Mouse (Mus musculus) heart, postnatal 10 days (tissue): ENCODE results near the gene Smg7. TPM values are rescaled to one million over a fixed set of nuclear protein-coding genes. Genes with fewer than 3 reads are reported as not detected.

Source experiments
- total RNA-seq, 2 experiments: library from RNA; stranded (reverse); gene quantifications; 2 replicates each; pipeline ENCODE4 v1.2.3; 2021

Smg7 gene
- total RNA-seq, 2 experiments from 2014 or later, result 47.5 to 49.8 TPM

Other genes starting within 250 kb of the Smg7 start
- gene Apobec4, start 152.1 kb downstream of the Smg7 start, total RNA-seq, result not detected
- 10 to 100 TPM; 59.3 to 72.0 TPM for gene Rgl1, start 136.3 kb downstream of the Smg7 start, total RNA-seq
- gene Arpc5, start 136.1 kb downstream of the Smg7 start, total RNA-seq, result 10 to 100 TPM; 81.2 to 86.1 TPM
- gene Ncf2, start 102.5 kb downstream of the Smg7 start, total RNA-seq, result 1 to 10 TPM; 2.8 to 2.9 TPM
- 1 to 10 TPM; 1.0 to 1.2 TPM for gene Nmnat2, start 52.3 kb upstream of the Smg7 start, total RNA-seq